Mouse (Mus musculus): Measurements from ENCODE around the gene Rnf216.

Rnf216 gene

GRCm38 (mm10) chr5:143054703-143055102 is 58.1 kb downstream of the Rnf216 start:
- no peak for DNase-seq (ENCODE audit: extremely low read depth, low read depth)

GRCm38 (mm10) chr5:143053132-143053972 is 59.4 kb downstream of the Rnf216 start:
- no peak for DNase-seq (ENCODE audit: extremely low read depth, low read depth)

GRCm38 (mm10) chr5:143052677-143053076 is 60.1 kb downstream of the Rnf216 start:
- DNase-seq (ENCODE audit: extremely low read depth, low read depth), result no peak

- no peak for DNase-seq (ENCODE audit: extremely low read depth, low read depth)
Measured at GRCm38 (mm10) chr5:143051851-143052250, 60.9 kb downstream of the Rnf216 start.

- no peak for DNase-seq (ENCODE audit: extremely low read depth, low read depth)
Measured at GRCm38 (mm10) chr5:143050273-143050672, 62.5 kb downstream of the Rnf216 start.

- DNase-seq (ENCODE audit: extremely low read depth, low read depth), result no peak
Measured at GRCm38 (mm10) chr5:143049746-143050145, 63.0 kb downstream of the Rnf216 start.

- no peak for DNase-seq (ENCODE audit: extremely low read depth, low read depth)
Measured at GRCm38 (mm10) chr5:143049013-143049385, 63.8 kb downstream of the Rnf216 start.

GRCm38 (mm10) chr5:143048232-143049012 is 64.4 kb downstream of the Rnf216 start:
- no peak for DNase-seq (ENCODE audit: extremely low read depth, low read depth)

- no peak for DNase-seq (ENCODE audit: extremely low read depth, low read depth)
Measured at GRCm38 (mm10) chr5:143047586-143047985, 65.2 kb downstream of the Rnf216 start.

GRCm38 (mm10) chr5:143043902-143044301 is 68.9 kb downstream of the Rnf216 start:
- DNase-seq (ENCODE audit: extremely low read depth, low read depth), result no peak

- no peak for DNase-seq (ENCODE audit: extremely low read depth, low read depth)
Measured at GRCm38 (mm10) chr5:143043285-143043684, 69.5 kb downstream of the Rnf216 start.

- DNase-seq (ENCODE audit: extremely low read depth, low read depth), result no peak
Measured at GRCm38 (mm10) chr5:143038794-143039193, 74.0 kb downstream of the Rnf216 start.

GRCm38 (mm10) chr5:143037201-143037600 is 75.6 kb downstream of the Rnf216 start:
- no peak for DNase-seq (ENCODE audit: extremely low read depth, low read depth)

GRCm38 (mm10) chr5:143036052-143036451 is 76.7 kb downstream of the Rnf216 start:
- DNase-seq (ENCODE audit: extremely low read depth, low read depth), result no peak

GRCm38 (mm10) chr5:143035271-143035670 is 77.5 kb downstream of the Rnf216 start:
- no peak for DNase-seq (ENCODE audit: extremely low read depth, low read depth)

- DNase-seq (ENCODE audit: extremely low read depth, low read depth), result no peak
Measured at GRCm38 (mm10) chr5:143034108-143034507, 78.7 kb downstream of the Rnf216 start.

- DNase-seq (ENCODE audit: extremely low read depth, low read depth), result no peak
Measured at GRCm38 (mm10) chr5:143033277-143033676, 79.5 kb downstream of the Rnf216 start.

- no peak for DNase-seq (ENCODE audit: extremely low read depth, low read depth)
Measured at GRCm38 (mm10) chr5:143032639-143033146, 80.1 kb downstream of the Rnf216 start.

GRCm38 (mm10) chr5:143031681-143032080 is 81.1 kb downstream of the Rnf216 start:
- no peak for DNase-seq (ENCODE audit: extremely low read depth, low read depth)

- DNase-seq (ENCODE audit: extremely low read depth, low read depth), result no peak
Measured at GRCm38 (mm10) chr5:143031193-143031592, 81.6 kb downstream of the Rnf216 start.

GRCm38 (mm10) chr5:143023887-143024286 is 88.9 kb downstream of the Rnf216 start:
- DNase-seq (ENCODE audit: extremely low read depth, low read depth), result no peak

GRCm38 (mm10) chr5:143022956-143023355 is 89.8 kb downstream of the Rnf216 start:
- no peak for DNase-seq (ENCODE audit: extremely low read depth, low read depth)
